Mouse (Mus musculus) lung, embryonic 15.5 days (tissue): ENCODE results near the gene 1810062G17Rik. TPM values are rescaled to one million over a fixed set of nuclear protein-coding genes. Genes with fewer than 3 reads are reported as not detected.

Experiments used
- ATAC-seq: fragments of 200-750 bp; cut with Nextera tagmentation; 2 replicates; pipeline ENCODE4 v1.8.0; 2017; ENCODE audit warnings: moderate number of reproducible peaks, borderline replicate concordance; ENCODE audit not compliant: low FRiP score, low TSS enrichment; ENCODE audit errors: extremely low read depth
- H3K27ac ChIP-seq: fragments of 300-500 bp; sonication (generic); 2 replicates; pipeline ENCODE4 v1.5.1; 2015; ENCODE audit warnings: moderate library complexity, mild to moderate bottlenecking, inconsistent platforms
- H3K27me3 ChIP-seq: fragments of 300-500 bp; sonication (generic); 2 replicates; pipeline ENCODE4 v1.6.1; 2015; ENCODE audit warnings: inconsistent platforms
- H3K36me3 ChIP-seq: fragments of 300-500 bp; sonication (generic); 2 replicates; pipeline ENCODE4 v1.6.1; 2015; ENCODE audit warnings: inconsistent platforms
- H3K4me1 ChIP-seq: fragments of 300-500 bp; sonication (generic); 2 replicates; pipeline ENCODE4 v1.6.1; 2015; ENCODE audit warnings: inconsistent platforms
- H3K4me2 ChIP-seq: fragments of 300-500 bp; sonication (generic); 2 replicates; pipeline ENCODE4 v1.6.1; 2015; ENCODE audit warnings: inconsistent platforms, mild to moderate bottlenecking, moderate library complexity
- H3K4me3 ChIP-seq: fragments of 300-500 bp; sonication (generic); 2 replicates; pipeline ENCODE4 v1.5.1; 2015; ENCODE audit warnings: mild to moderate bottlenecking, inconsistent platforms
- H3K9ac ChIP-seq: fragments of 300-500 bp; sonication (generic); 2 replicates; pipeline ENCODE4 v1.6.1; 2015; ENCODE audit warnings: inconsistent platforms
- H3K9me3 ChIP-seq: fragments of 300-500 bp; sonication (generic); 2 replicates; pipeline ENCODE4 v1.6.1; 2016; ENCODE audit warnings: inconsistent platforms
- WGBS: fragments of 180-500 bp; shearing (Covaris S2); methylation state at CpG from one replicate; pipeline ENCODE4 v1.1.7; 2015; 5-methylcytosine and 5-hydroxymethylcytosine counted together
- polyA plus RNA-seq: library from polyadenylated mRNA; unstranded; fragments of >200 nt; fragmentation: Nextera tagmentation; extraction: Ambion mirVana; gene quantifications from 2 replicates; pipeline ENCODE4 v1.2.1, GENCODE M21; 2015

The 1810062G17Rik gene
- polyA plus RNA-seq, 1 experiment from 2014 or later: 2.6 TPM

DNA sequence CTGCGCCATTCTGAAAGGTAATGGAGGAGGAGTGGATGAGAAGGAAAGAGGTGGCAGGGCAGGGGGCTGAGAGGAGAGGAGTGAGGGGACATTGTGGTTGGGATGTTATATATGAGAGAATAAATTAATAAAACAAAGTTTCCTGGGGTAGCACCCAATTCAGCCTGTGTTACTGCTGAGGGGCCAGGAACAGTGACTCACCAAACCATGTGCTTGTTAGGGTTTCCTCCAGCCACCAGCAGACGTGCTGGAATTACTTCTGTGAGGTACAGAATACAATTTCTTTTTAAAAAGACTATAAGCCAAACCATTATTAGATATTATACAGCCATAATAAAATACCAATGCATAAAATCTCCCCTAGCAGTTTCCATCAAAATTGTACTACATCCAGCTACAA lies 18.9 kb downstream of the 1810062G17Rik start:
- Histone ChIP-seq H3K9me3 (no peaks in the 10 kb centered on the region), H3K27me3 (no peaks in the 10 kb centered on the region)
- WGBS: 89% methylated on average over 2 of the region's 2 CpGs

DNA sequence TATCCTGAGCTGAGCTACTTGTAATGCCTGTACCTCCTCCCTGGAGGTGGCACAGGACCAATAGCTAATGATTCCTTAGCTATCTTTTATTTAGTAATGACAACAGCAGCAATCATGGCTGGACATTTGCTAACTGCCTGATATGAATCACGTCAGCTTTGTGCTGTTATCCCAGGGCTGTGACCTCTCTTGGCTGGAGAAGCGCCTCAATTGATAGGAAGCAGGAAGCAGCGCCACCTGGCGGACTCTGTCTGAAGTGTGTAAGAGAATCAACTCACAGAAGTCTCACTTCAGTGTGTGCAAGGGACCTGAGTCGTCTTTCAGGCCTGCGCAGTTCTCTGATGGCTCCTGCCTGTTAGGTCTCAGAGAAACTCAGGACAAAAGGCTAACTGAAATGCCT lies 19.7 kb downstream of the 1810062G17Rik start:
- H3K36me3 ChIP-seq: no peaks in the 10 kb centered on the region
- no peak overlapping the region for H3K9ac ChIP-seq
- 0 out of 2 replicates have a peak overlapping the region, but pooled peaks have one; percentile 3 for H3K4me3 ChIP-seq
- WGBS: 7% methylated on average over 6 of the region's 6 CpGs
- peak; percentile 60; the same call in 1 of the 2 replicates for ATAC-seq
- H3K9me3 ChIP-seq: no peaks in the 10 kb centered on the region
- H3K4me2 ChIP-seq: 0 out of 2 replicates have a peak overlapping the region, but pooled peaks have one; percentile 32
- H3K4me1 ChIP-seq: peaks cover 7% of the 10 kb centered on the region
- no peak overlapping the region for H3K27ac ChIP-seq
- no peaks in the 10 kb centered on the region for H3K27me3 ChIP-seq

More for the DNA sequence above, 18.9 kb downstream of the 1810062G17Rik start:
- Histone ChIP-seq H3K27ac (no peak overlapping the region), H3K4me2 (no peak overlapping the region), H3K9ac (no peak overlapping the region), H3K36me3 (no peaks in the 10 kb centered on the region), H3K4me1 (peaks cover 7% of the 10 kb centered on the region), H3K4me3 (no peak overlapping the region)
- ATAC-seq: no peak

DNA sequence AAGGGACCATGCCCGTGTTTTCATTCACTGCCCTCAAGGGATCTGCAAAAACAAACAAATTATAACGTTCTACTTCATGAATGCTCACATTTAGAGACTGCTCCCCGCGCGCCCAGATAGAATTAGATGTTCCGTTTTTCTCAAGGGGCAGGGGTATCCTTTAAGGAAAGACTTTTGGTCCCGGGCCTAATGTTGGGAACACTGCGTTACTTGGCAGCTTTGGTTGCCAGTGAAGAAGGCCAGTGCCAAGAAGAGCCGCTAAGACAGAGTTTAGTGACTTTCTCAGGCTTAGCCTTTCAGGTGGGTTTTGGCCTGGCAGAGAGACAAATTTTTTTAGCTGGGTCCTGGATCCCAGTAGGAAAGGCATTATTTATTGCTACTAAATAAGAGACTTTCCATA lies 20.5 kb downstream of the 1810062G17Rik start:
- H3K9me3 ChIP-seq: no peaks in the 10 kb centered on the region
- H3K4me2 ChIP-seq: peak overlapping the region; percentile 31; the same call in 1 of the 2 replicates
- no peak overlapping the region for H3K27ac ChIP-seq
- H3K4me1 ChIP-seq: peaks cover 7% of the 10 kb centered on the region
- no peaks in the 10 kb centered on the region for H3K27me3 ChIP-seq
- no peak overlapping the region for H3K4me3 ChIP-seq
- no peaks in the 10 kb centered on the region for H3K36me3 ChIP-seq
- 78% methylated on average over 9 of the region's 9 CpGs for WGBS
- ATAC-seq: no peak
- peak overlapping the region; percentile 38; the same call in 1 of the 2 replicates for H3K9ac ChIP-seq

DNA sequence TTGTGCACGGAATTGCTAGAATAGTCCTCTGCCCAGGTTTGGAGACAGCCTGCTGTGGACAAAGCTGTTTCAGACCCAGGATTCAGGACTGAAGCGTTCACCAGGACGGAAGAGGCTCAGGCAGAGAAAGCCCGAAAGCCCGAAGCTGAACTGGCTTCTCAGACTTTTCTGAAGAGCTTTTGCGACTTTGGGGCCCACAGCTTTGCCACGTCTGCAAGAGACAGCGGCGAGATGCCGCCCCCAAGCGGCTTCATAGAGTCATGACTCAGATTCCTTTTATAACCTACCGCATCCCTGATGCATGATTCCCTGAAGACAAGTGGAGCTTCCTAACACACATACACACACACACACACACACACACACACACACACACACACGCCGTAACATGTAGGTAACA lies 21.0 kb downstream of the 1810062G17Rik start:
- H3K27ac ChIP-seq: no peak overlapping the region
- H3K4me3 ChIP-seq: no peak overlapping the region
- no peaks in the 10 kb centered on the region for H3K27me3 ChIP-seq
- H3K9me3 ChIP-seq: no peaks in the 10 kb centered on the region
- peak overlapping the region; percentile 38; the same call in 1 of the 2 replicates for H3K9ac ChIP-seq
- H3K4me1 ChIP-seq: peaks cover 7% of the 10 kb centered on the region
- WGBS: 14% methylated on average over 14 of the region's 14 CpGs
- peak overlapping the region; percentile 31 for H3K4me2 ChIP-seq
- no peaks in the 10 kb centered on the region for H3K36me3 ChIP-seq
- ATAC-seq: no peak; the same call in 1 of the 2 replicates

DNA sequence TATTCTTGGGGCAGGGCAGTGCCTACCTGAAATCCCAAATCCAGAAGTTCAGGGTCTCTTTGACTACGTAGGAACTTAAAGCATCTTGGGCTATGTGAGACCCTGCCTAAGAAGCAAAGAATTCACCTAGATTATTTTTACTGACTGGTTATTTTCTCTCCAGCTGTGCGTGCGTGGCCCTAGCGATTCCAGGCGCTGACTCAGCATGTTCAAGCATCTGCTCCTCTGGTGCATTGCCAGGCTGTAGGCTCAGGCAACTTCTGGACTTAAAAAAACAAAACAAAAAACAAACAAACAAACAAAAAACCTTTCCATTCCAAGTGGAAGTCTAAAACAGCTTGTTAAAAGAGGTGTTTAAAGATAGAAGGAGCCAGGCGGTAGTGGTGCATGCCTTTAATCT lies 22.5 kb downstream of the 1810062G17Rik start:
- Histone ChIP-seq H3K9me3 (no peaks in the 10 kb centered on the region), H3K27me3 (no peaks in the 10 kb centered on the region), H3K4me1 (peaks cover 7% of the 10 kb centered on the region), H3K36me3 (no peaks in the 10 kb centered on the region), H3K4me3 (no peak overlapping the region), H3K27ac (no peak overlapping the region), H3K9ac (no peak overlapping the region), H3K4me2 (no peak overlapping the region)
- no peak for ATAC-seq
- 74% methylated on average over 6 of the region's 6 CpGs for WGBS

DNA sequence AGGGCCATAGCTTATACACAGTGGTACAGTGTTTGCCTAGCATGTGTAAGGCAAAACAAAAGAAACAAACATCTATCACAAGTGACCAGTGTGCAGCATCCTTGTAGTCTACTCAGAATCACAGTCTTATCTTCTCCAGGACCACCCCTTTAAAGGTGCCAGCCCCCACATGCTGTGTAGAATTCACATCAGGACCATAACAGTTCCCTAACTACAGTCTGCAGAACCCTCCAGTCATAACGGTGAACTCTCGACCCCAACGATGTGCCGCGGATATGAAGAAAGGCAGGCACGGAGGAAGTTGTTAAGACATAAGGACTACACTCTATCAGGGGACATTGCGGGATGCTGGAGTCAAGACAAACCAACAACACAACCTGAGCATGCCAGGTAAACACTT lies 23.7 kb downstream of the 1810062G17Rik start:
- Histone ChIP-seq H3K27ac (no peak overlapping the region), H3K4me3 (no peak overlapping the region), H3K27me3 (no peaks in the 10 kb centered on the region), H3K4me1 (peaks cover 7% of the 10 kb centered on the region), H3K9ac (no peak overlapping the region), H3K9me3 (no peaks in the 10 kb centered on the region), H3K4me2 (no peak overlapping the region), H3K36me3 (no peaks in the 10 kb centered on the region)
- ATAC-seq: no peak
- WGBS: 90% methylated on average over 7 of the region's 7 CpGs

DNA sequence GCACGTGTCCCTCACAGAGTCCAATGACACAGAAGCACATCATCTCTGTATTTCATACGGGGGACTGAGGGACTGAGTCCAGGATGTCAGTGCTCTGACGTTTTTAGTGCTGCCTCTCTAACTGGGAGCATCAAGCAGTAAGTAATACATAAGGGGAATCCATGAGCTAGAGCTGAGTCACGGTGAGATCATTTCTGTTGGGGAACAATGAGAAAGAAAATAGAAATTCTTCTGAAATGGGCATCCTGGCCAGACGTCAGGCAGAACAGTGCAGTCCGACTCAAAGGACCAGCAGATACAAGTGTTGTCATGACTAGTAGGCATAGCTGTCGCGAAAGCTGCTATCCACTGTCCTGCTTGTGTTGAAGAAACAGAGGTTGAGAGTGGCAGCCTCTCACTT lies 25.2 kb downstream of the 1810062G17Rik start:
- H3K9me3 ChIP-seq: no peaks in the 10 kb centered on the region
- H3K36me3 ChIP-seq: no peaks in the 10 kb centered on the region
- ATAC-seq: no peak
- no peak overlapping the region for H3K4me3 ChIP-seq
- no peak overlapping the region for H3K27ac ChIP-seq
- H3K27me3 ChIP-seq: no peaks in the 10 kb centered on the region
- H3K4me2 ChIP-seq: no peak overlapping the region
- no peak overlapping the region for H3K9ac ChIP-seq
- H3K4me1 ChIP-seq: peaks cover 3% of the 10 kb centered on the region; the same call in 1 of the 2 replicates
- 79% methylated on average over 8 of the region's 8 CpGs for WGBS

DNA sequence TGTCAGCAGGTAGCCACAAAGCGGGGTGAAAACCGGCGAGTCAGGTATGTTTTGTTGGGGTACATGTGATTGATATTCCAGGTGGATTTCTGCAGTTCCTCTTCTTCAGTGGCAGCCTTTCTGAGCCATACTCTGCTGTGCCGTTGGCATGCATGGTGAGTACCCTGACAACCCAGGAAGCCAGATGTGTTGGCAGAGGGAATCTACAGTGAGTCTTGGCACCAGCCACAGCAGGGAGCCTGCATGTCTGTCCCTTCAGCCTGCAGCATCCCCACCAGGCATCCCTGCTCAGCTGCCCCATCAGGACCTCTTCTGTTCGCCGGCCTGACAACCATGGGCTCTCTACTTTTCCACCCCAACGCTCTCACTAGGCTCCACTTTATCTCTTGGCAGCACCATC lies 25.8 kb downstream of the 1810062G17Rik start:
- Histone ChIP-seq H3K4me2 (no peak overlapping the region), H3K4me1 (peaks cover 3% of the 10 kb centered on the region; the same call in 1 of the 2 replicates), H3K9ac (no peak overlapping the region), H3K36me3 (no peaks in the 10 kb centered on the region), H3K9me3 (no peaks in the 10 kb centered on the region), H3K27me3 (no peaks in the 10 kb centered on the region), H3K4me3 (no peak overlapping the region), H3K27ac (no peak overlapping the region)
- WGBS: 60% methylated on average over 7 of the region's 7 CpGs
- no peak for ATAC-seq

DNA sequence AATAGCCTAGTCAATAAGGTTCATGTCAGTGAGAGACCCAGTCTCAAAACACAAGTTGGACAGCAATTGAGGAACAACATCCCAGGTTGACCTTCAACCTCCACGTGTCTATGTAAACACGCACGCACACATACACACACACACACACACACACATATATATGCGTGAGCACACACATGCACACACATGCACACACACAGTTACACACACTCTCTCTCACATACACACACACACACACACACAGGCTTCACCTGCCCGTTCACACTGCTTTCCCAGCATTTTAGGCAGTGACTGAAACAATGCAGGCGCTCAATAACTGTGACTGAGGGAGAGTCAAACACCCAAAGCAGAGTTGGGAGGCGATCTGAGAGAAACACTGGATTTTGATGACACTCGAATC lies 29.6 kb downstream of the 1810062G17Rik start:
- no peaks in the 10 kb centered on the region for H3K4me1 ChIP-seq
- whole genome bisulfite sequencing: 78% methylated on average over 8 of the region's 8 CpGs
- no peaks in the 10 kb centered on the region for H3K27me3 ChIP-seq

DNA sequence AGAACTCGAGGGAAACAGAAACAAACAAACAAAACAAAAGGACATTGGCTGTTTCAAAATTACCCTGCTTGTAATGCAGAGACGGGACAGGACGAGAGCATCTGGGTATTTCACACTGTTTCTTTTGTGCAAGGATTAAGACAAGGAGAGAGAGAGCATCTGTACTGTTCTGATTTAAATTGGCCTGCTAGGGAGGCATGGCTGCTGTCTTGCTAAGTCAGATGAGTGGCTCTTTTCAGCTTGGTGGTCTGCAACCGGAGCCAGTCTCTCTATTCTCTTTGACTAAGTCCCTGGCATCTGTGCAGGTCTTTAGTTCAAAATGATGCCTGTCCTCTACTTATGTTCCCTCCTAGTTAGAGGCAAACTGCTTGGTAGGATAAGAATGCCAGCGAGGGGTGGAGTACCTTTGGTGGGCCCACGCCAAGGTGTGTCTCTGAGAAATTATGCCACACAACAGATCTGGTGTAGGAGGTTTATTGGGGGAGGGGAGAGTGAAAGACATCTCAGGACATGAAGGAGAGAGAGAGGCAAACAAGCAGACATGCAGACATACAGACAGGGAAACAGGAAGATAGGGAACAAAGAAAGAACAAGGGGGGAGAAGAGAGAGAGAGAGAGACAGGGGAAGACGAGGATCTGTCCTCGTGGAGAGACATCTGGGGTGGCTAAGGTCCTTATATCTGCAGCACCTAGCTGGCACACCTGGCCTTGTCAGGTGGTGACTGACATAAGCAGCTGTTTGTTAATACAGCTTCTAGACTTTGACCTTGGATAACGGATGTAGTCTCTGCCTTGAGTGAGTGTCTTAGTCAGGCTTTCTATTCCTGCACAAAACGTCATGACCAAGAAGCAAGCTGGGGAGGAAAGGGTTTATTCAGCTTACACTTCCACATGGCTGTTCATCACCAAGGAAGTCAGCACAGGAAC lies 30.3 kb downstream of the 1810062G17Rik start:
- no peak overlapping the region for H3K4me2 ChIP-seq
- no peak for ATAC-seq
- H3K36me3 ChIP-seq: no peaks in the 10 kb centered on the region
- no peak overlapping the region for H3K4me3 ChIP-seq
- no peaks in the 10 kb centered on the region for H3K4me1 ChIP-seq
- H3K27ac ChIP-seq: no peak overlapping the region
- H3K9me3 ChIP-seq: no peaks in the 10 kb centered on the region
- no peak overlapping the region for H3K9ac ChIP-seq
- 58% methylated on average over 10 of the region's 10 CpGs for WGBS
- H3K27me3 ChIP-seq: no peaks in the 10 kb centered on the region

More for the DNA sequence above, 29.6 kb downstream of the 1810062G17Rik start:
- ATAC-seq: no peak
- H3K4me2 ChIP-seq: no peak overlapping the region
- H3K27ac ChIP-seq: no peak overlapping the region
- no peaks in the 10 kb centered on the region for H3K9me3 ChIP-seq
- no peak overlapping the region for H3K9ac ChIP-seq
- H3K4me3 ChIP-seq: no peak overlapping the region
- no peaks in the 10 kb centered on the region for H3K36me3 ChIP-seq

DNA sequence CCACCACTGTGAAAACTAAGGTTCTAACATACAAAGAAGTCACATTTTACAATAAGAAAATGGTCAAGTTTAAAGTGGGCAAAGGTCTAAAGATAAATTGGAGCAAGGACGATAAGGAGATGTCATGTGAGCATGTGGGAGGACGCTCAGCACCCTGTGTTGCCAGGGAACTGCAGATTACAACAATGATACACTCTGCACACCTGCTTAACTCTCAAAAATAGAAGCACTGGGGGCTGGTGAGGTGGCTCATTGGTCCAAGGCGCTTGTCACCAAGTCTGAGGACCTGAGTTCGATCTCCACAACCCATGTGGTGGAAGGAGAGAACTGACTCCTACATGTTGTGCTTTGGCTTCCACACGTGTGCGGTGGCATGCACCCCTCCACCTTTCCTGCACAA lies 35.8 kb downstream of the 1810062G17Rik start:
- no peak for ATAC-seq
- H3K4me2 ChIP-seq: no peak overlapping the region
- H3K27ac ChIP-seq: no peak overlapping the region
- H3K27me3 ChIP-seq: no peaks in the 10 kb centered on the region
- H3K4me1 ChIP-seq: no peaks in the 10 kb centered on the region
- no peak overlapping the region for H3K4me3 ChIP-seq
- no peaks in the 10 kb centered on the region for H3K36me3 ChIP-seq
- 75% methylated on average over 6 of the region's 6 CpGs for WGBS
- no peaks in the 10 kb centered on the region for H3K9me3 ChIP-seq
- no peak overlapping the region for H3K9ac ChIP-seq

DNA sequence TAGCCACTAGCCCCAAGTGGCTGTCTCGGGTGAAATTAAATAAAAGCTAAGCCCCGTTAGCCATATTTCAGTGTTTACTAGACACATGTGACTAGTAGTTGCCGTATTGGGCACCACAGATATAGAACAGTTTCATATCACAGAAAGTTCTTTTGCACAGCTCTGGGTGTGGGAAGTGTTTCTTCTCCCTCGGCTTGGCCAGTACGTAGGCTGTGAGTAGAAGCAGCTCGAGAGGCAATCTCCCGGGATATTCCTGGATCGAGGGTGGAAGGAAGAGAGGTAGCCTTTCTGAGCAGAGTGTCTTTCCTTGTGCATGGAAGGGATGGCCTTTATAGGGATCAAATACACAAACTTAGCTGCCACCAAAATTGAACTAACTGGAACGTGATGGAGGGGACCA lies 40.5 kb downstream of the 1810062G17Rik start:
- H3K9ac ChIP-seq: no peak overlapping the region
- ATAC-seq: no peak
- no peaks in the 10 kb centered on the region for H3K9me3 ChIP-seq
- WGBS: 80% methylated on average over 9 of the region's 9 CpGs
- peaks cover 19% of the 10 kb centered on the region for H3K27me3 ChIP-seq
- no peak overlapping the region for H3K27ac ChIP-seq
- H3K4me2 ChIP-seq: no peak overlapping the region
- H3K36me3 ChIP-seq: no peaks in the 10 kb centered on the region
- no peak overlapping the region for H3K4me3 ChIP-seq
- H3K4me1 ChIP-seq: peaks cover 4% of the 10 kb centered on the region
